Mouse (Mus musculus): ENCODE measurements at regions not wholly inside any gene's neighbourhood (a gene's known extent, or its start where the extent isn't known, plus 50 kb on each side); places are given as distances from the start of the nearest gene placed in this dataset.

DNA sequence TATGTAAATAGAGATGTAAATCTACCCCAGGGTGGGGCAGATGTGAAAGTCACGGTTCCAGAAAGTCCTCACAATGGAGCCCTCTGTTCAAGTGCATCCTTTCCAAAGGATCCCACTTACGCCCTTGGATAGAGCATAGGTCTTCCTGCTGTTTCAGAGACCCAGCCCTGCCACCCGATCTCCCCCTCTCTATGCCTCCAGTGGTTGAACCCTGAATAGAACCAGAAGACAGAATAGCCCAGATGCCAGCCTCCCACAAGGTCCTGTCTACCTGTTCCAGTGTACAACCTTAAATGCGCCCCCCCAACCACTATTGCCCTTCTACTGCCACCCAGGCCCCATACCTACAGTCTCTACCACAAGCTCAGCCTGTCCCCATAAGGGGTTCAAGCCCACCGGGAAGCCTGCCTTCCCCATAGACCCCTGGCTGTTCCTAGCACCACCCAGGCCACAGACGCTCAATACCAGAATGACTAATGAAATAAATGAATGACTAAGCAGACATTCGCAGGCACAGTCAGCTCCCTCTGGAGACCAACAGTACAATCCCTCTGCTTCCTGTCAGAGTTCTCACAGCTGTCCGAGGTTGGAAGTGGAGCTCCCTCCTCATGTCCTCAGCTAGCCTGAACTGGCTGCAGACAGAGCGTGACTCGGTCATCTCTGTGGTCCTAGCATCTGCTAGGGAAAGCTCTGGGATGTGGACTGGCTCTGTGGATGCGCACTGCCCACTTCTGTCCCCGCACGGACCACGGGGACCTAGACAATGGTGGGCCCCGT lies 133.4 kb upstream of the 1600014C23Rik start:
- no peak for DNase-seq (ENCODE audit: low read depth, low spot score)

- no peak for DNase-seq (ENCODE audit: low read depth, low spot score)
These were observed 132.7 kb upstream of the 1600014C23Rik start for GRCm38 (mm10) chr17:45866346-45866745.

DNA sequence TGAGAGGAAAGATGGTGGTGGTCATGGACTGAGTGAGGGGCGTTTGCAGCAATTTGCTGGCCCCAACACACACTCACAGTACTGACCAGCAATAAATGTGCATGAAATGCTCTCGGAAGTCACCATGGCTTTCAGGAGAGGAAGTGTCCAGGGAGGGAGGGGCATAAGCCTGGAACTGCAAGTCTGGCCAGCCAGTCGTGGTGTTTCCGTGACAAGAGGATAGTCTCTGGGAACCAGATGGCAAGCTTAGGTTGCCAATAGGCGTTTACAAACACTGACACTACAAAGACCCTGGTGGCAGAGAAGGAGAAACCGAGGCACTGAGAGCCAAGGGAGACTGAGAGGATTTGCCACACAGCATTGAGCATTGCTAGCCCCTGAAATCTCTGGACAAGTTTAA lies 132.3 kb upstream of the 1600014C23Rik start:
- no peak for DNase-seq (ENCODE audit: low read depth, low spot score)

GRCm38 (mm10) chr17:45863471-45864205 lies 130.0 kb upstream of the 1600014C23Rik start:
- DNase-seq (ENCODE audit: low read depth, low spot score): no peak

GRCm38 (mm10) chr17:45863031-45863430 lies 129.4 kb upstream of the 1600014C23Rik start:
- DNase-seq (ENCODE audit: low read depth, low spot score): no peak

DNA sequence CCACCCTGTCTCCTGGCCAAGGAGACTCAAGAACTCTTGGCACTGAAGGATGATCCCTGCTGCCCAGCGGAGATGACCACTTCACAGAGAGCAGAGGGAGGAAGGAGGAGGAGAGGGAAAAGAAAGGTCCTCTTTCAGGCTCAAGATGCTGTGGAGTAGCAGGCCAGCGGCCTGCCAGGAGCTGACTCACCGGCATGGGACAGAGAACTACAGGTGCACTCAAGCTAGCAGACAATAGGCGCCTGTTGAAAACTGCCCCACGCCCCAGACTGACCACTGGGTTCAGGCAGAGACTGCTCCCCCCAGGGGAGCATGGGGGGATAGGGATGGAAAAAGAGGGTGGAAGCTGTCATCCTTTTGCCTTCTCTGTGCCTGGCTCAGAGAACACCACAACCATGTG lies 125.8 kb upstream of the 1600014C23Rik start:
- no peak for DNase-seq (ENCODE audit: low read depth, low spot score)

GRCm38 (mm10) chr17:45853931-45854653 lies 120.4 kb upstream of the 1600014C23Rik start:
- DNase-seq (ENCODE audit: low read depth, low spot score): no peak

GRCm38 (mm10) chr17:45852402-45852801 lies 118.8 kb upstream of the 1600014C23Rik start:
- no peak for DNase-seq (ENCODE audit: low read depth, low spot score)

DNA sequence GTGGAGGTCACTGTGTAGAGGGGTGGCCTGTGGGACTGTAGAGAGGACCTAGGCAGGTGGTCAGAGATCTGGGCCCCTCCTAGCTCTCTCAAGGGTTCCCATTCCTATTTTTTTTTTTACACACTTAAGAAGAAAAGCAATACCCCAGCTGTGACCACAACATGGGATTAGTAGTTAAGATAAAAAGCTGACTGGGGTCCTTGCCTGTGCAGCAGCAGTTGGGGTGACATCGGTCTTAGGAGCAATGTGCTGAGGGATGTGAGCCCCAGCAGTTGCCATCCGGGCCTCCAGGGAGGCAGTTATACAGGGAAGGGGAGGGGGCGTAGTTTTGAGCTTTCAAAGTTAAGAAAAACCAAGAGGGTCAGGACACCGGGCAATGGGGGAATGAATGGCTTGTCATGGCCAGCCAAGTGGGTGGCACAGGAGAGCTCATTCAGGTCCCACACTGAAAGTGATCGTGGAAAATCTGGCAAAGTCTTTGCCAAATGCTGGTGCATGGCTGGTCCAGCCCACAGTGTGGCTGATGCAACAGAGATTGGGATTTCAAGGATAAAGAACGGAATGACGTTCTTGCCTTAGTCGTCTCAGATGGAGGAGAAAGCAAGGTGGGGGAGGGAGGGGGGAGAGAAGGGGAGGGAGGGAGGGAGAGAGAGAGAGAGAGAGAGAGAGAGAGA lies 118.2 kb upstream of the 1600014C23Rik start:
- no peak for DNase-seq (ENCODE audit: low read depth, low spot score)

GRCm38 (mm10) chr17:45850976-45851375 lies 117.3 kb upstream of the 1600014C23Rik start:
- DNase-seq (ENCODE audit: low read depth, low spot score): no peak

DNA sequence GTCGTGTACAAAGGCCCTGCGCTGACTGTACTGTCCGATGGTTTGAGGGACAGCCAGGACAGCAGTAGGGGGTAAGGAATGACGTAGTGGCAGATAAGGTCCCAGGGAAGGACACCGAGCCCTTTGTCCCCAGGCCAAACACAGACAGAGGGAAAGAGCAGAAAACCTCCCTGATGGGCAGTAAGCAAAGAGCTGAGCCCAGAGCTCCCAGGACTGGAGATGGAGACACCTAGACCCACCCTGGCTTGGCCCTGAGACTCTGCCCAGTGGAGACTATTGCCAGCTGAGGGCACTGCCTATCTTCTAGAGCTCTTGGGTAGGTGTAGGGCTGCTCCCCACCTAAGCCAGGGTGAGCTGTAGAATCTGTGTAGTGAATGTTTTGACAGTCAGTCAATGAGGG lies 116.5 kb upstream of the 1600014C23Rik start:
- DNase-seq (ENCODE audit: low read depth, low spot score): no peak

GRCm38 (mm10) chr17:45848605-45849004 lies 115.0 kb upstream of the 1600014C23Rik start:
- DNase-seq (ENCODE audit: low read depth, low spot score): no peak

- DNase-seq (ENCODE audit: low read depth, low spot score): no peak
These were observed 114.2 kb upstream of the 1600014C23Rik start for GRCm38 (mm10) chr17:45847701-45848378.

GRCm38 (mm10) chr17:45845832-45846231 lies 112.2 kb upstream of the 1600014C23Rik start:
- no peak for DNase-seq (ENCODE audit: low read depth, low spot score)

DNA sequence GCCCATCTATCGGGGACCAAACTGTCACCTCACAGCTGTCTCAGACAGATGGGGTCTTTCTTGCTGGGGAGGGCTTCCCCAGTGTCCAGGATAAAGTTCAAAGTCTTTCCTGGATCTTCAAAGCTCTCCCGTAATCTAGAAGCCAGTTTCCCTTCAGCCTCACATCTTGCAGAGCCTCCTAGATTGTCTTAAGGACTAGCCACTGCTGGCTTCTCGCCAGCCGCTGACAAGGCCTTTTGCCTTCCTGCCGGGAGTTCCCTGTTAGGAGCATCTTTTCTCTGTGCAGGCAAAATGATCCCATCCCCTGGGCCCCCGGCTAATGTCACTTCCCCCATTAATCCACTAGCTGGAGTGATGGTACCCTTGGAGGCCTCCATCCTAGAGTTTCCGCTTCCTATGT lies 103.1 kb upstream of the 1600014C23Rik start:
- DNase-seq (ENCODE audit: low read depth, low spot score): no peak

- DNase-seq (ENCODE audit: low read depth, low spot score): no peak
These were observed 102.6 kb upstream of the 1600014C23Rik start for GRCm38 (mm10) chr17:45836253-45836652.

DNA sequence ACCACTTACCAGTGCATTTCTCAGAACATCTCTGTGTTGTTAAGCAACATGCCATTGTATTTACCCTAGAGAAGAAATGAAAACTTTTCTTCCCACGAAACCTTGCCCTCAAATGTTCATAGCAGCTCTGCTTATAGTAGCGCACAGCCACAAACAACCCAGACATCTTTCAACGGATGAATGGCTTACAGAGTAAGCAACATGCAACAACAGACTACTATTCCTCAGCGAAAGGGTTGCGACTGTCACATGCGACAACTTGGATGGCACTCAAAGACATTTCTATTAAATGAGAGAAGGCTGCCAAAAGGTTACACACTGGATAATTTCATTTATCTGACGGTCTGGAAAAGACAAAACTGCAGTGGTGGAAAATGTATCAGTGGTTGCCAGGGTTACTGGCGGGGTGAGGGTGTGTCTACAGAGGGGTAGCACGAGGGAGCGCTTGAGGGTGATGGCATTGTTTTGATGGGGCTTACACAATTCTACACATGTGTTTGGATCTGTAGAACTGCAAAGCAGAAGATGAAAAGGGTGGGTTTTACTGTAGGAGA lies 101.0 kb upstream of the 1600014C23Rik start:
- DNase-seq (ENCODE audit: low read depth, low spot score): no peak

DNA sequence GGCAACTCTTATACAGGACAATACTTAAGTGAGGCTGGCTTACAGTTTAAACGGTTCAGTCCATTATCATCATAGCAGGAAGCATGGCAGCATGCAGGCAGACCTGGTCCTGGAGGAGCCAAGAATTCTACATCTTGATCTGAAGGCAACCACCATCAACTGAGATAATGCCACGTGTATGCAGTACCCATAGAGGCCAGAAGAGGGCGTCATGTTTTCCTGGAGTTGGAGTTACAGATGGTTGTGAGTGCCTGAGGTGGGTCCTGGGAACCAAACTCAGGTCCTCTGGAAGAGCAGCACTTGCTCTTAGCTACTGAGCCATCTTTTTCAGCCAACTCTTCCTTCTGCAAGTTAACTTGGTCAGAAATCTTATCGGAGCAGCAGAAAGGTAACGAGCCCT lies 96.7 kb upstream of the 1600014C23Rik start:
- DNase-seq (ENCODE audit: low read depth, low spot score): no peak

DNA sequence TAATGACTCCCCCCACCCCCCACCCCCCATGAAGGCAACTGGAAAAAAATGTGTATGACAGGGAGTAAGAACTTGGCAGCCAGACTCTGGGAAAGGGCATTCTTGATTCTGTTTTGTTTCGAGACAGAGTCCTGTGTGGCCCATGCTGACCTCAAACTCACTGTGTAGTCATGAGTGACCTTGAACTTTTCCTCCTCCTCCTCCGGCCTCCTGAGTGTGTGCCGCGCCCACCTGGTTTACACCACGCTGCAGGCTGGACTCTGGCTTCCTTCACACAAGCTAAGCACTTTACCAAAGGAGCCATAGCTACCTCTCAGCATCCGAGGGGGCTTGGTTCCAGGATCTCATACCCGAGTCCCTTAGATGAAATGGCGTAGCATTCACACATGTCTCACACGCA lies 95.9 kb upstream of the 1600014C23Rik start:
- no peak for DNase-seq (ENCODE audit: low read depth, low spot score)

DNA sequence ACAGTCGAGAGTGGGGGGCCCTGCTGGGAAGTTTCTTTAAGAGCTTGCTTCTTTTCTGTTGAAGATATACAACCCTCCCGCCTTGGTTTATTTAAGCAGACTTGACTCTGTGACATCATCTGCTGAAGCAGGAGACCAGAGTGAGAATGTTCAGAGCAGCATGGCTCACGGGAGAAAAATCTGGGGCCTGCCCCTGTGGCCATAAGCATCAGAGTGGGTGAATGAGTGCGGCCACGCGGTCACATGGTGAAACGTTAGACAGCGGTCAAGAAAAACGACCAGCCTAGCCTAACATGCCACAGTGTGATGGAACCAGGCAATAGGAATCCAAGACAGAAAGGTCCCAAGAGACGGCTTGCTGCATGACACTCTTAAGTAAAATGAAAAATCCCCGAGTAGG lies 95.2 kb upstream of the 1600014C23Rik start:
- no peak for DNase-seq (ENCODE audit: low read depth, low spot score)

DNA sequence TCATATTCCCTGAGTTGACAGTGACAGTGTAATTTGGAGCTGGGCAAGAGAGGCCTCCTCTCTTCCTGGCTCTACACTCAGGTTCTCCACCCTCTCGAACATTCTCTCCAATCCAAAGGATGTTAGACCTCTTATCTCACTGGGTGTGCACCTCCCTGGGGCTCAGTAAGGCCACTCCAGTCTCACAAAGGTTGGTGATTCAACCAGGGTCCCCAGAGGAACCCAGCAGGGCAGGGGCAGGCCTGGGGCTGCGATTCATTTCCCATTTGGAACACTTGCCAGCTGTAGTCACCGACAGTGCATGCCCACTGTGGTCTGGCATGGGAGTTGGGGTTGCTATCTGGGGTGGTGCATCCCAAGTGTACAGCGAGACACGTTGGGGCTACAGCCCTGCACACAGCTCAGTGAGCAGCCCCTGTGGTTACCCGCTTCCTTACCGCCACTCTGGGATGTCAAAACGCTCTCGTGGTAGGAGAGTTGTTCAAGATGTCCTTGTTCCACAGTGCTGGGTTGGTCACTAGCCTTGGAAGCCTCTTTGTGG lies 94.7 kb upstream of the 1600014C23Rik start:
- no peak for DNase-seq (ENCODE audit: low read depth, low spot score)

Measured in retina, adult 2 months (tissue).